Mouse (Mus musculus) brain, embryonic 14.5 days (tissue): ENCODE data around the gene Carns1.
"Not testable (repeated sequence)": the region's sequence is repeated elsewhere in the genome, so short reads cannot be mapped to it uniquely, and the experiment has no call there.

Source experiments
- CTCF ChIP-seq: fragments of 200-500 bp; IDR thresholded peaks from 2 replicates; pipeline ENCODE4 v1.5.1; 2012; ENCODE audit warnings: inconsistent platforms, mild to moderate bottlenecking, moderate library complexity, borderline replicate concordance; ENCODE audit not compliant: insufficient read depth, insufficient read length; ENCODE audit errors: extremely low read depth
- POLR2A ChIP-seq: fragments of 200-500 bp; IDR thresholded peaks from 2 replicates; pipeline ENCODE4 v1.6.1; 2012; ENCODE audit warnings: mild to moderate bottlenecking, inconsistent platforms, borderline replicate concordance; ENCODE audit not compliant: poor library complexity, insufficient read depth, insufficient read length, severe bottlenecking; ENCODE audit errors: extremely low read depth

DNA sequence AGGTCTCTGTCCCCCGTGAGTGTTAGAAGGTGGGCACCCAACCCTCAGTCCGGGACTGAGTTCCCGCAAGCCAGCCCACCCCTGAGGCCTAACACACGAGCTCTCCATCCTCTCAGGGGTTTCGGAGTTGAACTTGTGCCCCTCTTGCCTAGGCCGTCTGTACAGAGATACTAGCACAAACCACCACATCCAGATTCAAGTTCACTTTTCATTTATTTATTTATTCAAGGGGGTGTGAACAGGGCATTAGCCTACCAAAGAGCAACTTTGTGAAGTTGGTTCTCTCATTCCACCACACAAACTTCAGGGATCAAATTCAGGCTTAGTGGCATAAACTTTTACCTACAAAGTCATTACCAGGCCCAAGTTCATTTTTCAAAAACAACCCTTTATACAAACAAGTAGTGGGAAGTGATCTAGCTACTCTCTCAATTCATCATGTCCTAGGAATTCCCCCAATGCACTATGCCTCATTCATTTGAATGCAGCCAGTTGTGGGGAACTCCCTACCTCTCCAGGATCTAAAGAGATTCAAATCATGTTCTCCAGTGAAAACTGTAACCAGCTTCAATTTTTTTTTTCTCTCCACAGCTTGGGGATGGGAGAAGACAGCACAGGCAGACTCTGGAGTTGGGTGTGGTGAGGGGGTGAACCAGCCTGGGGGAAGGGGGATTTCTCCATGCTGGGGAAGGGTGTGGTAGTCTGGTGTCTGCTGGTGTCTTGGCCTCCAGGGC, 39.9 kb downstream of the Carns1 start:
- TF ChIP-seq CTCF, POLR2A: not testable (repeated sequence)
